Mouse (Mus musculus): ENCODE measurements around the gene Nxph3.

- TF ChIP-seq TBP (conservative IDR thresholded peaks at IDR 0.05; ENCODE audit: low read depth, low read length), result no peak
- TF ChIP-seq CTCF (conservative IDR thresholded peaks at IDR 0.05 in 1 of 2, IDR thresholded peaks at IDR 0.05 in 1 of 2; ENCODE audit: low read depth in 2 of 2, low read length in 2 of 2), result no peak
- TF ChIP-seq EP300 (IDR thresholded peaks at IDR 0.05; ENCODE audit: low read length), result no peak
- no peak for TF ChIP-seq MAFK (IDR thresholded peaks at IDR 0.05; ENCODE audit: insufficient replicate concordance, low read length)
Measured at GRCm38 (mm10) chr11:95460872-95461271, 53.5 kb downstream of the Nxph3 start.

Measured in CH12.LX (cell line).